Mouse (Mus musculus) forebrain, embryonic 14.5 days (tissue): Measurements from ENCODE around the gene Sox21. TPM values are rescaled to one million over a fixed set of nuclear protein-coding genes. Genes with fewer than 3 reads are reported as not detected.

Experiments
- ATAC-seq: fragments of 200-750 bp; cut with Nextera tagmentation; 2 replicates; pipeline ENCODE4 v1.8.0; 2017; ENCODE audit warnings: mild to moderate bottlenecking, moderate library complexity
- DNase-seq: peaks from one replicate; pipeline ENCODE4 v3.0.0-alpha.2; 2015; ENCODE audit warnings: low spot score
- H3K27ac ChIP-seq: fragments of 300-500 bp; sonication (generic); 2 replicates; pipeline ENCODE4 v1.5.1; 2014; ENCODE audit warnings: low read depth, mild to moderate bottlenecking, control low read depth, low read length, moderate library complexity
- H3K27me3 ChIP-seq: fragments of 300-500 bp; sonication (generic); replicated peaks from 2 replicates; pipeline ENCODE4 v1.6.1; 2014; ENCODE audit warnings: low read length, control low read depth, mixed read lengths; ENCODE audit not compliant: control insufficient read depth, insufficient read depth
- H3K36me3 ChIP-seq: fragments of 300-500 bp; sonication (generic); 2 replicates; pipeline ENCODE4 v1.6.1; 2014; ENCODE audit warnings: low read length, control low read depth; ENCODE audit not compliant: control insufficient read depth, insufficient read depth
- H3K4me1 ChIP-seq: fragments of 300-500 bp; sonication (generic); 2 replicates; pipeline ENCODE4 v1.6.1; 2014; ENCODE audit warnings: antibody characterized with exemption, low read length, control low read depth; ENCODE audit not compliant: control insufficient read depth, insufficient read depth
- H3K4me2 ChIP-seq: fragments of 300-500 bp; sonication (generic); 2 replicates; pipeline ENCODE4 v1.6.1; 2014; ENCODE audit warnings: mild to moderate bottlenecking, control low read depth, low read length
- H3K4me3 ChIP-seq: fragments of 300-500 bp; sonication (generic); 2 replicates; pipeline ENCODE4 v1.5.1; 2014; ENCODE audit warnings: low read depth, low read length, control low read depth
- H3K9ac ChIP-seq: fragments of 300-500 bp; sonication (generic); 2 replicates; pipeline ENCODE4 v1.6.1; 2014; ENCODE audit warnings: mild to moderate bottlenecking, low read length, control low read depth, moderate library complexity
- H3K9me3 ChIP-seq: fragments of 300-500 bp; sonication (generic); replicated peaks from 2 replicates; pipeline ENCODE4 v1.6.1; 2016; ENCODE audit warnings: low read length, control low read depth, mixed read lengths; ENCODE audit not compliant: control insufficient read depth
- WGBS: fragments of 180-500 bp; shearing (Covaris S2); extraction: QIAGEN DNeasy Blood & Tissue Kit; methylation state at CpG from one replicate; pipeline ENCODE4 v1.1.7; 2014; 5-methylcytosine and 5-hydroxymethylcytosine counted together
- polyA plus RNA-seq: library from polyadenylated mRNA; unstranded; fragments of >200 nt; fragmentation: Nextera tagmentation; extraction: Ambion mirVana; gene quantifications from 2 replicates; pipeline ENCODE4 v1.2.1, GENCODE M21; 2014

Sox21 gene
- polyA plus RNA-seq, 1 experiment from 2014 or later, result 9.3 TPM

DNA sequence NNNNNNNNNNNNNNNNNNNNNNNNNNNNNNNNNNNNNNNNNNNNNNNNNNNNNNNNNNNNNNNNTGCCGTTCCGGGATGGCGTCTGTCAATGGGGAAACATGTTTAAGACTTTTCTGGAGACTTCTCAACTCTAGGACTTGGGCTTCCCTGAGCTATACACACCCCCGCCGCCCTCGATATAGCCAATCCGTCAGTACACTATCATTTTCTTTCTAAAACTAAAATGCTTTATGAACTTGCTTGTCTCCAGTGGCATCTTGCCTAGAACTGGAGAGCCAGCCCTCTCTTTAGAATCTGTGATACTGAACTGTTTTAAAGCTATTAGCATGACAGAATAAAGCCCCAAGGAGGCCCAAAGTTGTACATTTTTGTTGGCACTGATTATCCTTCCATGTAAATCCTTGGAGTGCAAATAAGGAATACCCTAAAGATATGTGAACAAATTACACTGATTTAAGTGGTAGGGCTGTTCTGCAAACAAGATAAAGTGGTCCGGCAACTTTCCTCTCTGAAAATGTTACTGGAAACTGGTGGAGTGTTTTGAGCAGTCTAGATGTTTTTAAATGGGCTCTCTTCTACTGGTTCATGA is 4.4 kb downstream of the Sox21 start:
- H3K4me2 ChIP-seq, result peak overlapping the region; percentile 50
- peak overlapping the region; percentile 31 for H3K27ac ChIP-seq
- ATAC-seq (no peak), DNase-seq (peak; percentile 70)
- H3K4me3 ChIP-seq, result peak overlapping the region; percentile 25
- H3K9me3 ChIP-seq, result no peaks in the 10 kb centered on the region
- H3K36me3 ChIP-seq, result no peaks in the 10 kb centered on the region
- peak overlapping the region; percentile 47; the same call in 1 of the 2 replicates for H3K9ac ChIP-seq
- H3K27me3 ChIP-seq, result no peaks in the 10 kb centered on the region
- 2% methylated on average over 8 of the region's 8 CpGs for WGBS
- H3K4me1 ChIP-seq, result peaks cover 16% of the 10 kb centered on the region

DNA sequence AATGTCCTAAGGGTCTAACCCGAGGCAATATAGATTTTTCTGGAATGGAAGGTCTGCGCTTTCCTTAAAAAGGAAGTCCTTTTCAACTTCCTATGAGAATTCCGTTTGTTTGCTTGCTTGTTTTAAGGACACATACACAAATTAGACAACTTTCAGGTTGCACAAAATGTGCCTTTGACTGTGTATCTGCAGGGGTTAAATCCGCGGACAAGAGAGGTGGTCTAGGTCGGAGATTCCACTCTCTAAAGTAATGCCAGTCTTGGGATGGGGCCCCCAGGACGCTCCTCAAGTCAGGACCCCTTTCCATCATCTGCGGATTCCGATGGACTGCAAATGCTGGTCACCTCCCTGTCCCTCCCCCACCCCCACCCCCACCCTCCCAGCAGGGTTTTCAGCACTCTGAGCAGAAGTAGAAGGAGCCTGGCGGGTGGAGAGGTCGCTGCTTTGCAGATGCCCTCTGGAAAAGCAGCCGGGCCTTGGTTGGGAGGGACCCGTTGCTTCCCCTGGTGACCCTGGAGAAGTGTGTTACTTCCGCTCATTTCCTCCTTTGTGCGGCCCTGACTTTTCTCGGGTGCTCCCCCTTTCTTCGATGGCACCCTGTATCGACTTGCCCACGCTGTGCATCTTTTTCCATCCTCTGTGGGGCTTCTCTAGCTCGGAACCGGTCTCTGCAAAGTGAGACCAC is 10.2 kb downstream of the Sox21 start:
- H3K4me2 ChIP-seq, result peak overlapping the region; percentile 46
- DNase-seq (no peak), ATAC-seq (no peak)
- peaks cover 28% of the 10 kb centered on the region for H3K27me3 ChIP-seq
- 3% methylated on average over 21 of the region's 21 CpGs for WGBS
- no peak overlapping the region for H3K27ac ChIP-seq
- H3K36me3 ChIP-seq, result no peaks in the 10 kb centered on the region
- peaks cover 29% of the 10 kb centered on the region for H3K4me1 ChIP-seq
- no peaks in the 10 kb centered on the region for H3K9me3 ChIP-seq
- 0 out of 2 replicates have a peak overlapping the region, but pooled peaks have one; percentile 2 for H3K4me3 ChIP-seq
- no peak overlapping the region for H3K9ac ChIP-seq

DNA sequence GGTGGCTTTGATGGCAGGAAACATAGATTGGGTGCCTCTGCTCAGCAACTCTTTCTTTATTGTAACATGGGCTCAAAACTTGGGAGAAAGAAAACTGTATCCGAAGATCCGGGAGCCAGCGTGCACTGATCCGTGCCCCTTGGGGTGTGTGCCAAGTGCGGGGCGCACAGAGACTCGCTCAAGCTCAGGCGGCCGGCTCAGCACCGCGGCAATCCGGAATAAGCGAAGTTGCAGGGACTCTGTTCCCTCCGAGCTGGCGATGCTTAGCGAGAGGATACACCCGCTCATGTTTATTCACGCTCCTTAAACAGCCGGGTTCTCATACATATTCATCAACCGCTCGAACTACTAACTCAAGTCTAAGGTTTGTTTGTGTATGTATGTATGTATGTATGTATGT is 10.9 kb downstream of the Sox21 start:
- H3K4me2 ChIP-seq, result peak overlapping the region; percentile 46
- ATAC-seq (peak; percentile 45), DNase-seq (peak; percentile 87)
- WGBS, result under 1% methylated on average over 21 of the region's 21 CpGs
- H3K36me3 ChIP-seq, result no peaks in the 10 kb centered on the region
- H3K9ac ChIP-seq, result no peak overlapping the region
- H3K4me1 ChIP-seq, result peaks cover 29% of the 10 kb centered on the region
- peak overlapping the region; percentile 2; the same call in 1 of the 2 replicates for H3K4me3 ChIP-seq
- H3K27me3 ChIP-seq, result peaks cover 28% of the 10 kb centered on the region
- H3K27ac ChIP-seq, result no peak overlapping the region
- H3K9me3 ChIP-seq, result no peaks in the 10 kb centered on the region

DNA sequence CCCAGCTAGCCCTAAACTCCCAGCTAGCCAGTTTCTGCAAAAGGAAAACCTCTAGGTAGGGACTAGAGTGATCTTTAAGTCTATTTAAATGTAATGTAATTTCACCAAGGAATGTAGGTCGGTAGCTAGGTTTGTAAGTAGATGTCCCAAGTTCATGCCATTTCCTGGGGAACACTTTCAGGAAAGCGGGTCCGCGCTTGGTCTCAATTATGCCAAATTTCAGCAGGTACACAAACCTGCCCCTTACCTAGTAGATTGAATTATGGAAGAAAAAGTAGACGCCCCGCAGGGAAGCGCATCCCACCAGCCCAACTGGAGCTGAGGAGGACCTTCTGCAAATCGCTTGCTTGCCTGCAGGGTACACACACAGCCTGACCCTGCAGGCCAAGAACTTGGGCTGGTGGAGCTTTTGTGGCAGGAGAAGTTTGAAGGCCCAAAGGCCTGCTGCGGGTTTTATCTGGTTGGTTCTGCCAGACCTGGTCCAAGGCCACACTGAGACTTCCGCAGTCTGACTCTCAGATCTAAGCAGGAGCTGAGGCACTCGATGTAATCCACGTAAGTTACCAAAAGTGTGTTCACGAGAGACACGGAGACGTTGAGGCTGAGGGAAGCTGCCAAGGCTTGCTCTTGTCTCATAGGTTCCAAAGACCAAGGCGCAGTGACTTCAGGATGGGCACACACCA is 11.6 kb downstream of the Sox21 start:
- Histone ChIP-seq H3K27ac (no peak overlapping the region), H3K9ac (no peak overlapping the region), H3K4me2 (peak overlapping the region; percentile 46), H3K4me3 (0 out of 2 replicates have a peak overlapping the region, but pooled peaks have one; percentile 2), H3K9me3 (no peaks in the 10 kb centered on the region), H3K27me3 (peaks cover 28% of the 10 kb centered on the region), H3K36me3 (no peaks in the 10 kb centered on the region), H3K4me1 (peaks cover 29% of the 10 kb centered on the region)
- ATAC-seq, result no peak
- no peak for DNase-seq
- WGBS, result 45% methylated on average over 16 of the region's 16 CpGs

DNA sequence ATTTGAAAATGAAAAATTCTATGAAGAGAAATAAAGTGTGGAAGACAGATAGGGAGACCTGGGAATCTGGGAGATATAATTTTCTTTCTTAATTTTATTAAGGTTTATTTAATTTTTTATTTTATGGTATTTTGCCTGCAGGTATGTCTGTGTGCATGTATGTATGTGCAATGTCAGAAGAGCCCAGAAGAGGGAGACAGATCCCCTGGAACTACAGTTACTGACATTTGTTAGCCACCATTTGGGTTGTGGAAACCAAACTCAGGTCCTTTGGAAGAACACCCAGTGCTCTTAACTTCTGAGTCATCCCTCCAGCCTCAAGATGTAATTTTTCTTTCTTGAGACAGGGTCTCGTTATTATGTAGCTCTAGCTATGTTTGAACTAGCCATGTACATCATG is 15.9 kb downstream of the Sox21 start:
- Histone ChIP-seq H3K9me3 (no peaks in the 10 kb centered on the region), H3K4me2 (no peak overlapping the region), H3K4me3 (no peak overlapping the region), H3K4me1 (peaks cover 4% of the 10 kb centered on the region), H3K36me3 (no peaks in the 10 kb centered on the region), H3K27ac (no peak overlapping the region), H3K9ac (no peak overlapping the region), H3K27me3 (peaks cover 25% of the 10 kb centered on the region)
- ATAC-seq, result no peak
- no peak for DNase-seq
- WGBS, result 97% methylated on average over 1 of the region's 1 CpGs

DNA sequence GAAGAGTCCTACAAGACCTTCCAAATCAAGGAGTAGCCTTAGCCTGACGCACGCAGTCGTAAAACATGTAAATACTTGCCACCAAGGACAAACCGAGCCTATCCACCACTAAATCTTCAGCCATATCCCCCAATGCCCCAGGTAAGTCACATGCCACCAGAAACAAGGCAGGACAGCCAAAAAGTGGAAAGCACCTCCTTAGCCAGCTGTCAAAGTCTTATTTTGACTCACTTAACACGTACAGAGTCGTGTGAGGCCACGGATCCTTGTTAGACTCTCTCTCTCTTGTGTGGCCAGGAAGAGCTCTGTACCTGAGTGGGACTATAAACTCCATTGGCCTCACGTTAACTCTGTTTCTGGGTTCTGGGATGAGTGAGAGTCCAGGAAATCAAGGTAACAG is 20.0 kb downstream of the Sox21 start:
- Histone ChIP-seq H3K4me1 (no peaks in the 10 kb centered on the region), H3K27ac (no peak overlapping the region), H3K9me3 (no peaks in the 10 kb centered on the region), H3K9ac (no peak overlapping the region), H3K4me2 (no peak overlapping the region), H3K4me3 (no peak overlapping the region), H3K27me3 (no peaks in the 10 kb centered on the region; the same call in none of the 2 replicates), H3K36me3 (no peaks in the 10 kb centered on the region)
- ATAC-seq, result no peak
- no peak for DNase-seq
- 92% methylated on average over 8 of the region's 8 CpGs for WGBS

DNA sequence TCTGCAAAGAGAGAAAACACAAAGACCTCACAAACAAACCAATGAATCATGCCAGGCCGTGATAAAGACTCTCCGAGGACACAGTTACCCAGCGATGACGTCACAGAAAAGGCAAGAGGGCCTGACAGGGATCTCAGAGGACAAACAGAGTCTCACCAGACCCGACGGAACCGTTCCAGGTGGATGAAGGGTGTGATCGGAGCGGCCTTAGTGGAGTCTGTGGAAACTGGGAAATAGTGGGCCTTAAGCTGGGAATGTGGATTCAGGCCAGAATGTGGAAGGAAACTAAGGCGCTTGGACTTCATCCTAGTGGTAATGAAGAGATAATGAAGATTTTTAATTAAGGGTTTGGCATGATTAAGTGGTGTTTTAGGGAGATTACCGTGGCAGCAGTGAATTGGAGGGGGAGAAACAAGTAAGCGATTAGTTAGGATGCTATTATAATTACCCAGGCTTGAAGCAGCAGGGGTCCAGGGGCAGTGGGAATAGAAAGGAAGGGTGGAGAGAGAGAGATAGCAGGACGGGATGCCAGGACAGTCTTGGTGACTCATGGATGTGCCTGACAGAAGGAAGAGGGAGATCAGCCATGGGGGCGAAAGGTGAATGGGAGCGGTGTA is 24.5 kb downstream of the Sox21 start:
- no peak overlapping the region for H3K27ac ChIP-seq
- no peak overlapping the region for H3K9ac ChIP-seq
- DNase-seq (peak; percentile 72), ATAC-seq (peak; percentile 64)
- 36% methylated on average over 15 of the region's 15 CpGs for WGBS
- no peaks in the 10 kb centered on the region for H3K9me3 ChIP-seq
- H3K4me1 ChIP-seq, result no peaks in the 10 kb centered on the region
- H3K27me3 ChIP-seq, result no peaks in the 10 kb centered on the region; the same call in 1 of the 2 replicates
- H3K4me2 ChIP-seq, result no peak overlapping the region
- no peak overlapping the region for H3K4me3 ChIP-seq
- H3K36me3 ChIP-seq, result no peaks in the 10 kb centered on the region

DNA sequence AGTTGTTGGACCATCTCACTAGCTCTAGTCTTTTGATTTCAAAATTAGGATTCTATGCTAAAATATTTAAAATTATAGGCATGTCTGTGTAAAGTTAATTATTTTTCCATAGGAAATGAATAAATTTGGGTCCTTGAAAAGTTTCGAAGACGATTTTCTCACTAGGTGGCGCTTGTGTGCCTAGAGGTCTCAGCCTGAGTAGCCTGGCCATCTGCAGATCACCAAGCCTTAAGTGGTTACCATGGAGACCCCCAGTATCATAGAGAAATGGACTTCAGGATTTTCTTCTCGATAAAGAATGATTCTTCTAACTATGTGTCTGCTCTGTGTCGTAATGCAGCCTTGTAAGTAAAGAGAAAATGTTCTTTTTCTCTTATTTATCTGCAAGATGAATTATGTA is 27.2 kb downstream of the Sox21 start:
- H3K36me3 ChIP-seq, result no peaks in the 10 kb centered on the region
- no peaks in the 10 kb centered on the region for H3K9me3 ChIP-seq
- ATAC-seq (peak; percentile 51), DNase-seq (peak; percentile 81)
- WGBS, result 9% methylated on average over 5 of the region's 5 CpGs
- H3K4me1 ChIP-seq, result no peaks in the 10 kb centered on the region
- no peak overlapping the region for H3K27ac ChIP-seq
- H3K27me3 ChIP-seq, result no peaks in the 10 kb centered on the region; the same call in 1 of the 2 replicates
- H3K4me3 ChIP-seq, result no peak overlapping the region
- H3K4me2 ChIP-seq, result no peak overlapping the region
- no peak overlapping the region for H3K9ac ChIP-seq
